Mouse (Mus musculus) forebrain, embryonic 10.5 days (tissue): ENCODE measurements at regions not wholly inside any gene's neighbourhood (a gene's known extent, or its start where the extent isn't known, plus 50 kb on each side); places are given as distances from the start of the nearest gene placed in this dataset.

ENCODE experiments used
- DNase-seq: peaks from one replicate; pipeline ENCODE4 v3.0.0-alpha.2; 2017; ENCODE audit warnings: low spot score; ENCODE audit errors: extremely low spot score
- H3K27ac ChIP-seq: fragments of 300-500 bp; sonication (generic); 2 replicates; pipeline ENCODE4 v1.5.1; 2016; ENCODE audit warnings: mild to moderate bottlenecking
- H3K27me3 ChIP-seq: fragments of 300-500 bp; sonication (generic); 2 replicates; pipeline ENCODE4 v1.6.1; 2016; ENCODE audit warnings: mild to moderate bottlenecking; ENCODE audit not compliant: poor library complexity, severe bottlenecking
- H3K36me3 ChIP-seq: fragments of 300-500 bp; sonication (generic); replicated peaks from 2 replicates; pipeline ENCODE4 v1.6.1; 2016; ENCODE audit warnings: mild to moderate bottlenecking, moderate library complexity
- H3K4me1 ChIP-seq: fragments of 300-500 bp; sonication (generic); 2 replicates; pipeline ENCODE4 v1.6.1; 2016
- H3K4me3 ChIP-seq: fragments of 300-500 bp; sonication (generic); 2 replicates; pipeline ENCODE4 v1.5.1; 2016; ENCODE audit warnings: mild to moderate bottlenecking, moderate library complexity
- H3K9me3 ChIP-seq: fragments of 300-500 bp; sonication (generic); 2 replicates; pipeline ENCODE4 v1.6.1; 2016; ENCODE audit warnings: mild to moderate bottlenecking, moderate library complexity
- WGBS: fragments of 180-500 bp; shearing (Covaris S2); methylation state at CpG from one replicate; pipeline ENCODE4 v1.1.7; 2016; 5-methylcytosine and 5-hydroxymethylcytosine counted together

GRCm38 (mm10) chr5:97166128-97166883 is 54.9 kb upstream of the Paqr3 start:
- H3K36me3 ChIP-seq, result no peaks in the 10 kb centered on the region
- H3K27me3 ChIP-seq, result no peaks in the 10 kb centered on the region
- DNase-seq, result no peak
- H3K27ac ChIP-seq, result no peak overlapping the region
- peaks cover 5% of the 10 kb centered on the region for H3K4me1 ChIP-seq
- 77% methylated on average over 4 of the region's 4 CpGs for WGBS
- H3K9me3 ChIP-seq, result no peaks in the 10 kb centered on the region
- no peak overlapping the region for H3K4me3 ChIP-seq
